Mouse (Mus musculus) megakaryocyte, embryonic 14.5 days (primary cell): Measurements from ENCODE around the gene Cdc42ep4.

Experiments
- FLI1 ChIP-seq: IDR thresholded peaks from 2 replicates; pipeline ENCODE4 v1.6.1; 2012; ENCODE audit warnings: low read length, inconsistent platforms, mixed read lengths
- GATA1 ChIP-seq: IDR thresholded peaks from 3 replicates; pipeline ENCODE4 v1.6.1; 2012; ENCODE audit warnings: mixed read lengths, low read length, inconsistent platforms, borderline replicate concordance

- no peak for TF ChIP-seq GATA1
- TF ChIP-seq FLI1 = no peak
These were observed 48.3 kb upstream of the Cdc42ep4 start for GRCm38 (mm10) chr11:113800026-113800425.
